Mouse (Mus musculus): Measurements from ENCODE around the gene Med16. TPM values are rescaled to one million over a fixed set of nuclear protein-coding genes. Genes with fewer than 3 reads are reported as not detected.

Med16 gene
- polyA plus RNA-seq, 1 experiment from 2014 or later = 42.0 TPM

DNA sequence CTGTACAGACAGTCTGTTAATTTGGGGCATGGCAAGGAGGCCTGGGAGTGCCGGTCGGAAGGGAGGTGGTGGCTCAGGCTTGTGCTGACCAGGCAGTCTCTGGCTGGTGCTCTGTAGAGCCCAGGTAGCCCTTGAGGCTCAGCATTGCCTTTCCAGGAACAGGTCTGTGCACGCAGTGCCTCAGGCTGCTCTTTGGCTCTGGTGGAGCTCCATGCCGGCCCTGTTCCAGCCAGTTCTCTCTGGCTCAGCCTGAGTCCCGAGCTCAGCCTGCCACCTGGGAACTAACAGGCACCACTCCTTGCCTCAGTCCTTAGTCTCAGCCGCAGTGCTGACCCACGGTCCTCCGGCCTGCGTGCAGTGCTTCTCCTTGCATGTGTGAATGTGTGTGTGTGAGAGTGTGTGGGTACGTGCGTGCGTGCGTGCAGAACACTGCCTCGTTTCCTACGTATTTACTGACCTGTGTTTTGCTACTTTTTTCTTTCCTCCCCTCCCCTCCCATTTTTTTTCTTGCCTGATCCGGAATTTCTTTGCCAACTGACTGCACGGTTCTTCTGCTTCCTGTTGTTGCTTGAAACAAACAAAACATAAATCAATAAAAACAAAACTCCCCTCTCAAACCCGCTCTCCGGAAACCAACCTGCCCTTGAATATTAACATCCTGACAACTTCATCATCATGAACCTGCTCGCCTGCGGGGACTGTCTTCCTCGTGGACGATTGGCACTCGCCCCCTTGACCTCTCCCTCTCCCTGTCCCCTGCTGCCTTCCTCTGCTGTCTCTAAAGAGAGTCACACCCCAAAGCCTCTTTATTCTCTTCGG is 47.3 kb downstream of the Med16 start:
- no peak overlapping the region for H3K4me3 ChIP-seq (replicated peaks; ENCODE audit: low read length)
- ATAC-seq (ENCODE audit: low FRiP score) (no peak), DNase-seq (ENCODE audit: low spot score) (no peak)
- H3K27me3 ChIP-seq (ENCODE audit: control insufficient read depth, insufficient read depth, low read length) = no peaks in the 10 kb centered on the region
- no peak overlapping the region for H3K4me2 ChIP-seq (replicated peaks)
- no peak overlapping the region for H3K27ac ChIP-seq
- peaks cover 98% of the 10 kb centered on the region for H3K36me3 ChIP-seq (replicated peaks; ENCODE audit: control insufficient read depth, insufficient read depth)
- H3K9me3 ChIP-seq (ENCODE audit: control insufficient read depth, low read length) = no peaks in the 10 kb centered on the region
- no peak overlapping the region for H3K9ac ChIP-seq
- peaks cover 31% of the 10 kb centered on the region for H3K4me1 ChIP-seq (replicated peaks; ENCODE audit: control insufficient read depth, insufficient read depth, low read length)
- 78% methylated on average over 25 of the region's 25 CpGs for WGBS

GRCm38 (mm10) chr10:79860079-79860911 is 48.4 kb downstream of the Med16 start:
- Histone ChIP-seq H3K27me3 (ENCODE audit: control insufficient read depth, insufficient read depth, low read length) (no peaks in the 10 kb centered on the region), H3K4me1 (replicated peaks; ENCODE audit: control insufficient read depth, insufficient read depth, low read length) (peaks cover 41% of the 10 kb centered on the region), H3K27ac (no peak overlapping the region), H3K36me3 (replicated peaks; ENCODE audit: control insufficient read depth, insufficient read depth) (peaks cover 89% of the 10 kb centered on the region), H3K9ac (no peak overlapping the region), H3K4me3 (replicated peaks; ENCODE audit: low read length) (no peak overlapping the region), H3K9me3 (ENCODE audit: control insufficient read depth, low read length) (no peaks in the 10 kb centered on the region), H3K4me2 (replicated peaks) (no peak overlapping the region)
- ATAC-seq (ENCODE audit: low FRiP score) (no peak), DNase-seq (ENCODE audit: low spot score) (no peak)
- 92% methylated on average over 26 of the region's 26 CpGs for WGBS

GRCm38 (mm10) chr10:79859116-79859515 is 49.6 kb downstream of the Med16 start:
- Histone ChIP-seq H3K9ac (no peak overlapping the region), H3K4me1 (replicated peaks; ENCODE audit: control insufficient read depth, insufficient read depth, low read length) (peaks cover 39% of the 10 kb centered on the region), H3K4me3 (replicated peaks; ENCODE audit: low read length) (no peak overlapping the region), H3K27me3 (ENCODE audit: control insufficient read depth, insufficient read depth, low read length) (no peaks in the 10 kb centered on the region), H3K9me3 (ENCODE audit: control insufficient read depth, low read length) (no peaks in the 10 kb centered on the region), H3K36me3 (replicated peaks; ENCODE audit: control insufficient read depth, insufficient read depth) (peaks cover 78% of the 10 kb centered on the region), H3K4me2 (replicated peaks) (peak overlapping the region; percentile 98; the same call in 1 of the 2 replicates), H3K27ac (no peak overlapping the region)
- ATAC-seq (ENCODE audit: low FRiP score) = no peak
- DNase-seq (ENCODE audit: low spot score) = no peak
- WGBS = 78% methylated on average over 11 of the region's 11 CpGs

DNA sequence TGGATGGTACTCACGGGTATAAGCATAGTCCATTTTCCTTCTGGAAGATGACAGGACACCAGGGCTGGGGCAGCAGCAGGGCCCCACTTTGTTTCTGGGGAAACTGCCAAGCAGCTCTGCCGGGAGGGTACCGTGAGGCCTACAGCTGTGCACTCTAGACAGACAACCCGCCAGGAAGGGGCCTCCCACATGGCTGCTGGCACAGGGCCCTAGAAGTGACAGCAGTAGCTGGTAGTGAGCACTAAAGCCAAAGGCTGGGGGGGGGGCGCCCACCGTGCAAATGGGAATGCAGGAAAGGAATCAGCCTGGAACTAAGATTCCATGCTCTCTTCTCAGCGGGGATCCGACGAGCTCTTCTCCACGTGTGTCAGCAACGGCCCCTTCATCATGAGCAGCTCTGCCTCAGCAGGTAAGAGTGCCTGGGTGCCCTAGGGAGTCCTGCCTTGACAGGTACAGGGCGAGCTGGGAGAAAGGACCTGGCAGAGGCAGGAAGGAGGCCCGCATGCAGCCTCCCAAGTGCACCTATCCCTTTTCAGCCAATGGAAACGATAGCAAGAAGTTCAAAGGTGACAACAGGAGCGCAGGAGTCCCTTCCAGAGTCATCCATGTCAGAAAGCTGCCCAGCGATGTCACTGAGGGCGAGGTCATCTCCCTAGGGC is 50.2 kb downstream of the Med16 start:
- Histone ChIP-seq H3K4me1 (replicated peaks; ENCODE audit: control insufficient read depth, insufficient read depth, low read length) (peaks cover 39% of the 10 kb centered on the region), H3K27ac (peak overlapping the region; percentile 29; the same call in 1 of the 2 replicates), H3K4me2 (replicated peaks) (peak overlapping the region; percentile 98), H3K9ac (0 out of 2 replicates have a peak overlapping the region, but pooled peaks have one; percentile 98), H3K9me3 (ENCODE audit: control insufficient read depth, low read length) (no peaks in the 10 kb centered on the region), H3K4me3 (replicated peaks; ENCODE audit: low read length) (0 out of 2 replicates have a peak overlapping the region, but pooled peaks have one; percentile 95), H3K27me3 (ENCODE audit: control insufficient read depth, insufficient read depth, low read length) (no peaks in the 10 kb centered on the region), H3K36me3 (replicated peaks; ENCODE audit: control insufficient read depth, insufficient read depth) (peaks cover 72% of the 10 kb centered on the region)
- DNase-seq (ENCODE audit: low spot score) (peak; percentile 69), ATAC-seq (ENCODE audit: low FRiP score) (no peak)
- WGBS = 47% methylated on average over 17 of the region's 17 CpGs

GRCm38 (mm10) chr10:79857894-79858293 is 50.8 kb downstream of the Med16 start:
- peaks cover 42% of the 10 kb centered on the region for H3K4me1 ChIP-seq (replicated peaks; ENCODE audit: control insufficient read depth, insufficient read depth, low read length)
- H3K4me2 ChIP-seq (replicated peaks) = peak overlapping the region; percentile 98
- DNase-seq (ENCODE audit: low spot score) = no peak
- no peaks in the 10 kb centered on the region for H3K9me3 ChIP-seq (ENCODE audit: control insufficient read depth, low read length)
- WGBS = 78% methylated on average over 2 of the region's 2 CpGs
- no peak for ATAC-seq (ENCODE audit: low FRiP score)
- peak overlapping the region; percentile 95 for H3K4me3 ChIP-seq (replicated peaks; ENCODE audit: low read length)
- H3K27me3 ChIP-seq (ENCODE audit: control insufficient read depth, insufficient read depth, low read length) = no peaks in the 10 kb centered on the region
- peak overlapping the region; percentile 29; the same call in 1 of the 2 replicates for H3K27ac ChIP-seq
- H3K9ac ChIP-seq = peak overlapping the region; percentile 98; the same call in 1 of the 2 replicates
- H3K36me3 ChIP-seq (replicated peaks; ENCODE audit: control insufficient read depth, insufficient read depth) = peaks cover 65% of the 10 kb centered on the region

GRCm38 (mm10) chr10:79857452-79857811 is 51.3 kb downstream of the Med16 start:
- no peak for ATAC-seq (ENCODE audit: low FRiP score)
- Histone ChIP-seq H3K9me3 (ENCODE audit: control insufficient read depth, low read length) (no peaks in the 10 kb centered on the region), H3K4me1 (replicated peaks; ENCODE audit: control insufficient read depth, insufficient read depth, low read length) (peaks cover 47% of the 10 kb centered on the region), H3K4me3 (replicated peaks; ENCODE audit: low read length) (peak overlapping the region; percentile 95), H3K27ac (peak overlapping the region; percentile 29; the same call in 1 of the 2 replicates), H3K36me3 (replicated peaks; ENCODE audit: control insufficient read depth, insufficient read depth) (peaks cover 61% of the 10 kb centered on the region), H3K9ac (peak overlapping the region; percentile 98), H3K4me2 (replicated peaks) (peak overlapping the region; percentile 98), H3K27me3 (ENCODE audit: control insufficient read depth, insufficient read depth, low read length) (no peaks in the 10 kb centered on the region)
- WGBS = 21% methylated on average over 4 of the region's 4 CpGs
- no peak for DNase-seq (ENCODE audit: low spot score)

DNA sequence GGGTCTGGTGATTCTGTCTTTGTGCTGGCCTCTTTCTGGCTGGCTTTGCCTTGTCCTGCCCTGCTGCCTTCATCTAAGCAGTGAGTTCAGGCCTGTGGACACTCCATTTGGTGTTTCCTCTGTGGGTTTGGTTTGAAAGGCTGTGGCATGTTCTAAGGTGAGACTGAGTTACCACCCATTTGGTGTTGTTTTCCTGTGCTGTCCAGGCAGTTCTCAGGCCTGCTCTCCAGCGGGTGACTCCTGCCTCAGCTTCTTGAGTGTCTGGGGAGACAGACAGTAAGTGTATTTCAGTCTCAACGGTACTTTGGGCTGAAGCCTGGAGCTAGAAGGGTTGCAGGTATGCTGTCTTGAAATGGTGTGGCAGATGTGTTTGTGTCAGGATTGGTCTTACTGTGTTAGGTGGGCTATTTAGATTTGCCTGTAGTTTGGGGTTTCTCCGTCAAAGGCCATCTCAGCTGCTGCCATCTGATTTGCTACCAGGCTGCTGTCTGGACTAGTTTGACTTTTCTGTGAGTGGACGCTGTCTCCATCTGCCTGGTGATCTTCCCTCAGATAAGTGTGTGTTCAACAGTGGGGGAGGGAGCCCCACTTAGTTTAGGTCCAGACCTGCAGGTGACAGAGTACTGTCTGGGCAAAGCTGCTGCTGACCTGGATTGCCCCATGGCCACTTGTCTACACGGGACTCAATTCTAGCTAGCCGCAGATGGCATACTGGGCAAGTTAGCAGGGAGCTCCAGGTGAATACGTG is 51.8 kb downstream of the Med16 start:
- Histone ChIP-seq H3K4me2 (replicated peaks) (peak overlapping the region; percentile 98), H3K9me3 (ENCODE audit: control insufficient read depth, low read length) (no peaks in the 10 kb centered on the region), H3K27me3 (ENCODE audit: control insufficient read depth, insufficient read depth, low read length) (no peaks in the 10 kb centered on the region), H3K9ac (peak overlapping the region; percentile 98), H3K36me3 (replicated peaks; ENCODE audit: control insufficient read depth, insufficient read depth) (peaks cover 55% of the 10 kb centered on the region), H3K27ac (peak overlapping the region; percentile 29), H3K4me3 (replicated peaks; ENCODE audit: low read length) (peak overlapping the region; percentile 95), H3K4me1 (replicated peaks; ENCODE audit: control insufficient read depth, insufficient read depth, low read length) (peaks cover 52% of the 10 kb centered on the region)
- 54% methylated on average over 7 of the region's 7 CpGs for WGBS
- DNase-seq (ENCODE audit: low spot score) (no peak), ATAC-seq (ENCODE audit: low FRiP score) (no peak)

DNA sequence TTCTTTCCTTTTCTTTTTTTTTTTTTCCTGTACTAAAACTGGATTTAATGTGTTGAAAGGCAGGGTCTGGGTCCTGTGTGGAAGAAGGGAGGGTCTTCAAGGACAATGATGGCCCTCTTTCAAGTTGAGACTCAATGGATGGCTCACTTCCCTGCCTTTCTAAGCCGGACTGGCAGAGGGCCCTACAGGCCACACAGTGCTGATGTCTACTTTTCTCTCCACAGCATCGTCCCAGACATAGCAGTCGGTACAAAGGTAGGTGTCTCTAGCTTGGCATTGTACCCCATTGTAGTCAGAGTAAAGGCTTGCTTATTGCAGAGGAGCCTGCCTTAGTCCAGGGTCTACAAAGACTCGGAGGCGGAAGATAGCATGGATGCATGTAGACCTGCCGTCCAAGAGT is 52.4 kb downstream of the Med16 start:
- ATAC-seq (ENCODE audit: low FRiP score) = no peak
- WGBS = 39% methylated on average over 6 of the region's 6 CpGs
- H3K4me1 ChIP-seq (replicated peaks; ENCODE audit: control insufficient read depth, insufficient read depth, low read length) = peaks cover 58% of the 10 kb centered on the region
- H3K36me3 ChIP-seq (replicated peaks; ENCODE audit: control insufficient read depth, insufficient read depth) = peaks cover 49% of the 10 kb centered on the region
- H3K4me3 ChIP-seq (replicated peaks; ENCODE audit: low read length) = peak overlapping the region; percentile 95
- H3K4me2 ChIP-seq (replicated peaks) = peak overlapping the region; percentile 98
- H3K9ac ChIP-seq = peak overlapping the region; percentile 98
- peak overlapping the region; percentile 29 for H3K27ac ChIP-seq
- H3K27me3 ChIP-seq (ENCODE audit: control insufficient read depth, insufficient read depth, low read length) = no peaks in the 10 kb centered on the region
- no peaks in the 10 kb centered on the region for H3K9me3 ChIP-seq (ENCODE audit: control insufficient read depth, low read length)
- no peak for DNase-seq (ENCODE audit: low spot score)

All from hindbrain, embryonic 14.5 days (tissue).